Mouse (Mus musculus) mature B cell (primary cell): ENCODE results near the gene 4930522L14Rik.
"Not testable (repeated sequence)": the region's sequence is repeated elsewhere in the genome, so short reads cannot be mapped to it uniquely, and the experiment has no call there.

Experiments used
- in situ Hi-C: fragments of 300-500 bp; cut with MboI; formaldehyde crosslinking; loops from 2 replicates; pipeline ENCODE4 v1.14.3; 2019

Gene 4930522L14Rik

GRCm38 (mm10) chr5:109751391-109752071, at the start of gene 4930522L14Rik:
4930522L14Rik (minus strand) TSS chr5:109751886.
- in situ Hi-C loops: not testable (repeated sequence)

GRCm38 (mm10) chr5:109801466-109801865, 49.8 kb upstream of the 4930522L14Rik start:
- in situ Hi-C loops: not testable (repeated sequence)

GRCm38 (mm10) chr5:109799948-109800347, 48.3 kb upstream of the 4930522L14Rik start:
- in situ Hi-C loops: not testable (repeated sequence)

- in situ Hi-C loops: not testable (repeated sequence)
These were observed 45.3 kb upstream of the 4930522L14Rik start for GRCm38 (mm10) chr5:109797017-109797416.

- in situ Hi-C loops: not testable (repeated sequence)
These were observed 44.4 kb upstream of the 4930522L14Rik start for GRCm38 (mm10) chr5:109795967-109796652.

GRCm38 (mm10) chr5:109752073-109752780, 541 bp upstream of the 4930522L14Rik start:
- in situ Hi-C loops: not testable (repeated sequence)

GRCm38 (mm10) chr5:109745081-109745480, 6.6 kb downstream of the 4930522L14Rik start:
- in situ Hi-C loops: not testable (repeated sequence)

- in situ Hi-C loops: not testable (repeated sequence)
These were observed 34.3 kb downstream of the 4930522L14Rik start for GRCm38 (mm10) chr5:109717341-109717740.

GRCm38 (mm10) chr5:109691205-109691965, 60.3 kb downstream of the 4930522L14Rik start:
- in situ Hi-C loops: not testable (repeated sequence)

GRCm38 (mm10) chr5:109690537-109691201, 61.0 kb downstream of the 4930522L14Rik start, which contains the start of gene 5430403G16Rik:
5430403G16Rik (minus strand) TSS chr5:109691041.
- in situ Hi-C loops: not testable (repeated sequence)
